ENCODE assay signal across 26 mouse cellular contexts in genomic region chr4:125699056-125699455, GRCm38 (mm10).
"Had no signal": no experiment of that assay in that cellular context is flagged by ENCODE, and none has a peak within 500 bp of the region (broad histone marks: within the 10 kb centered on the region; RNA-seq: fewer than 3 reads in every experiment).

No protein-coding gene starts in this region.

- H3K9me3 ChIP-seq: embryonic facial prominence, embryonic 10.5 days; embryonic facial prominence, embryonic 12.5 days; embryonic facial prominence, embryonic 13.5 days; embryonic facial prominence, embryonic 15.5 days; forebrain, embryonic 10.5 days; forebrain, embryonic 12.5 days had no signal

- DNase-seq: cerebellum, adult 8-10 months; cerebellum, adult 9-10 months; cerebellum, adult 9-11 months; cerebellum, postnatal 10 days; cerebellum, postnatal 14 days; cerebellum, postnatal 25 days; cerebellum, postnatal 36 days; embryo, embryonic 11 days; forebrain, postnatal 0 days; gastrocnemius, adult 2 months; gastrocnemius, postnatal 10 days; gastrocnemius, postnatal 14 days; gastrocnemius, postnatal 25 days; gastrocnemius, postnatal 36 days; heart, adult 11 months; heart, adult 18-20 months; heart, adult 2 months had no signal

- H3K36me3 ChIP-seq: embryonic facial prominence, embryonic 10.5 days; embryonic facial prominence, embryonic 12.5 days; embryonic facial prominence, embryonic 13.5 days; embryonic facial prominence, embryonic 15.5 days; forebrain, embryonic 10.5 days; forebrain, embryonic 12.5 days had no signal

- H3K4me2 ChIP-seq: embryonic facial prominence, embryonic 12.5 days; embryonic facial prominence, embryonic 13.5 days; embryonic facial prominence, embryonic 15.5 days; forebrain, embryonic 12.5 days had no signal

- ATAC-seq: forebrain, embryonic 14.5 days; forebrain, embryonic 16.5 days; forebrain, postnatal 0 days had no signal

- H3K9ac ChIP-seq: embryonic facial prominence, embryonic 12.5 days; embryonic facial prominence, embryonic 13.5 days; embryonic facial prominence, embryonic 15.5 days; forebrain, embryonic 12.5 days; forebrain, postnatal 0 days had no signal

- H3K27ac ChIP-seq: embryonic facial prominence, embryonic 10.5 days; embryonic facial prominence, embryonic 12.5 days; embryonic facial prominence, embryonic 13.5 days; embryonic facial prominence, embryonic 15.5 days; forebrain, embryonic 10.5 days; forebrain, embryonic 12.5 days; gastrocnemius, adult 2 months; heart, adult 2 months had no signal

- H3K4me3 ChIP-seq: embryonic facial prominence, embryonic 10.5 days; embryonic facial prominence, embryonic 12.5 days; embryonic facial prominence, embryonic 13.5 days; embryonic facial prominence, embryonic 15.5 days; erythroblast, embryonic 14.5 days; forebrain, embryonic 10.5 days; forebrain, embryonic 12.5 days; gastrocnemius, adult 2 months; heart, adult 2 months had no signal
